Mouse (Mus musculus) MEL (cell line): ENCODE measurements around the gene Cd86. TPM values are rescaled to one million over a fixed set of nuclear protein-coding genes. Genes with fewer than 3 reads are reported as not detected.

Source experiments
- DNase-seq: peaks from one replicate; pipeline ENCODE4 v3.0.0; 2011; ENCODE audit warnings: low read depth, low spot score
- H3K27ac ChIP-seq: 2 replicates; pipeline ENCODE4 v1.5.1; 2012; ENCODE audit warnings: low read depth, mild to moderate bottlenecking, control low read depth, low read length, moderate library complexity; ENCODE audit not compliant: control insufficient read depth
- H3K27me3 ChIP-seq, 2 experiments: fragments of 150-350 bp in 1 of 2; sonication (generic) in 1 of 2; 2 replicates each; pipeline ENCODE4 v1.6.1; 2012; ENCODE audit warnings: low read length in 2 of 2, mild to moderate bottlenecking in 2 of 2, improper control_type of control experiment in 1 of 2, moderate library complexity in 1 of 2; ENCODE audit not compliant: insufficient read depth in 2 of 2, control insufficient read depth in 1 of 2
- H3K36me3 ChIP-seq, 2 experiments: 2 replicates each; pipeline ENCODE4 v1.6.1; 2012 to 2014; ENCODE audit warnings: low read length in 2 of 2, improper control_type of control experiment in 1 of 2, inconsistent platforms in 1 of 2, mild to moderate bottlenecking in 1 of 2; ENCODE audit not compliant: insufficient read depth in 2 of 2, control insufficient read depth in 1 of 2
- H3K4me1 ChIP-seq, 2 experiments: fragments of 150-350 bp in 1 of 2; sonication (generic) in 1 of 2; 2 replicates each; pipeline ENCODE4 v1.6.1; 2012; ENCODE audit warnings: low read length in 2 of 2, improper control_type of control experiment in 1 of 2, mild to moderate bottlenecking in 1 of 2; ENCODE audit not compliant: insufficient read depth in 2 of 2, control insufficient read depth in 1 of 2
- H3K4me3 ChIP-seq, 2 experiments: fragments of 150-350 bp in 1 of 2; sonication (generic) in 1 of 2; 2 replicates each; pipeline ENCODE4 v1.5.1; 2012; ENCODE audit warnings: low read depth in 2 of 2, low read length in 2 of 2, mild to moderate bottlenecking in 2 of 2, moderate library complexity in 2 of 2, control low read depth in 1 of 2, improper control_type of control experiment in 1 of 2; ENCODE audit not compliant: control insufficient read depth in 1 of 2, insufficient read depth in 1 of 2
- H3K79me2 ChIP-seq: 2 replicates; pipeline ENCODE4 v1.6.1; 2012; ENCODE audit warnings: mild to moderate bottlenecking, low read length, moderate library complexity; ENCODE audit not compliant: control insufficient read depth, poor library complexity, insufficient read depth
- H3K9ac ChIP-seq: 2 replicates; pipeline ENCODE4 v1.6.1; 2012; ENCODE audit warnings: low read depth, mild to moderate bottlenecking, control low read depth, low read length, moderate library complexity; ENCODE audit not compliant: control insufficient read depth, poor library complexity, severe bottlenecking
- H3K9me3 ChIP-seq: fragments of 150-350 bp; sonication (generic); replicated peaks from 2 replicates; pipeline ENCODE4 v1.6.1; 2012; ENCODE audit warnings: mild to moderate bottlenecking, low read length, improper control_type of control experiment, moderate library complexity; ENCODE audit not compliant: insufficient read depth
- BHLHE40 ChIP-seq: IDR thresholded peaks from 2 replicates; pipeline ENCODE4 v1.6.1; 2012; ENCODE audit warnings: low read depth, mild to moderate bottlenecking, inconsistent platforms, low read length, improper control_type of control experiment, borderline replicate concordance
- CHD1 ChIP-seq: IDR thresholded peaks from 2 replicates; pipeline ENCODE4 v1.6.1; 2012; ENCODE audit warnings: low read depth, mild to moderate bottlenecking, inconsistent platforms, low read length, improper control_type of control experiment
- CHD2 ChIP-seq: IDR thresholded peaks from 2 replicates; pipeline ENCODE4 v1.6.1; 2011; ENCODE audit warnings: low read length, improper control_type of control experiment
- ETS1 ChIP-seq: IDR thresholded peaks from 2 replicates; pipeline ENCODE4 v1.6.1; 2012; ENCODE audit warnings: low read depth, mild to moderate bottlenecking, inconsistent platforms, low read length, improper control_type of control experiment, moderate library complexity
- GATA1 ChIP-seq: IDR thresholded peaks from 2 replicates; pipeline ENCODE4 v1.6.1; 2011; ENCODE audit warnings: low read depth, low read length, improper control_type of control experiment
- HCFC1 ChIP-seq: IDR thresholded peaks from 2 replicates; pipeline ENCODE4 v1.6.1; 2012; ENCODE audit warnings: low read depth, mild to moderate bottlenecking, inconsistent platforms, low read length, improper control_type of control experiment, moderate library complexity
- KAT2A ChIP-seq: conservative IDR thresholded peaks from 2 replicates; pipeline ENCODE4 v1.6.1; 2012; ENCODE audit warnings: low read depth, low read length, improper control_type of control experiment, inconsistent platforms
- MAFK ChIP-seq: IDR thresholded peaks from 2 replicates; pipeline ENCODE4 v1.6.1; 2011; ENCODE audit warnings: low read depth, mild to moderate bottlenecking, low read length, improper control_type of control experiment, borderline replicate concordance
- MAX ChIP-seq: IDR thresholded peaks from 2 replicates; pipeline ENCODE4 v1.6.1; 2011; ENCODE audit warnings: low read length, improper control_type of control experiment
- MAZ ChIP-seq: IDR thresholded peaks from 2 replicates; pipeline ENCODE4 v1.6.1; 2012; ENCODE audit warnings: low read depth, mild to moderate bottlenecking, inconsistent platforms, low read length, improper control_type of control experiment
- MYB ChIP-seq: IDR thresholded peaks from 2 replicates; pipeline ENCODE4 v1.6.1; 2011; ENCODE audit warnings: mild to moderate bottlenecking, low read depth, low read length, improper control_type of control experiment
- MYC ChIP-seq: IDR thresholded peaks from 2 replicates; pipeline ENCODE4 v1.6.1; 2011; ENCODE audit warnings: low read depth, mild to moderate bottlenecking, low read length, improper control_type of control experiment, moderate library complexity
- NRF1 ChIP-seq: IDR thresholded peaks from 2 replicates; pipeline ENCODE4 v1.6.1; 2014; ENCODE audit warnings: low read depth, mild to moderate bottlenecking, inconsistent platforms, low read length, improper control_type of control experiment, moderate library complexity; ENCODE audit not compliant: poor library complexity, insufficient read depth, severe bottlenecking
- POLR2AphosphoS2 ChIP-seq: IDR thresholded peaks from 2 replicates; pipeline ENCODE4 v1.6.1; 2011; ENCODE audit warnings: low read length, improper control_type of control experiment
- RAD21 ChIP-seq: IDR thresholded peaks from 2 replicates; pipeline ENCODE4 v1.6.1; 2011; ENCODE audit warnings: mild to moderate bottlenecking, low read depth, low read length, improper control_type of control experiment
- RCOR1 ChIP-seq: IDR thresholded peaks from 2 replicates; pipeline ENCODE4 v1.6.1; 2012; ENCODE audit warnings: low read depth, mild to moderate bottlenecking, inconsistent platforms, low read length, improper control_type of control experiment
- TAL1 ChIP-seq: IDR thresholded peaks from 2 replicates; pipeline ENCODE4 v1.6.1; 2012; ENCODE audit warnings: mild to moderate bottlenecking, inconsistent platforms, low read length, moderate library complexity, mixed read lengths
- TCF12 ChIP-seq: IDR thresholded peaks from 2 replicates; pipeline ENCODE4 v1.6.1; 2014; ENCODE audit warnings: low read depth, mild to moderate bottlenecking, inconsistent platforms, low read length, improper control_type of control experiment, moderate library complexity
- USF1 ChIP-seq: IDR thresholded peaks from 2 replicates; pipeline ENCODE4 v1.6.1; 2014; ENCODE audit warnings: low read depth, mild to moderate bottlenecking, inconsistent platforms, low read length, improper control_type of control experiment, moderate library complexity
- polyA plus RNA-seq, 2 experiments: library from polyadenylated mRNA; stranded (reverse) in 1 of 2; unstranded in 1 of 2; fragments of >175 nt in 1 of 2; fragments of >200 nt in 1 of 2; gene quantifications; 2 replicates each; pipeline versions ENCODE4 v1.2.1 to v1.2.4; 2012; ENCODE audit warnings: low replicate concordance in 2 of 2, low read depth in 1 of 2; ENCODE audit not compliant: insufficient read length in 2 of 2, insufficient read depth in 1 of 2, missing spikeins in 1 of 2
- total RNA-seq: library from RNA; depleted of rRNA; stranded (reverse); fragments of 300-350 nt; gene quantifications from 2 replicates; pipeline ENCODE4 v1.2.3, GENCODE M21; 2012

Cd86 gene
- total and polyA plus RNA-seq, 3 experiments: not detected

DNA sequence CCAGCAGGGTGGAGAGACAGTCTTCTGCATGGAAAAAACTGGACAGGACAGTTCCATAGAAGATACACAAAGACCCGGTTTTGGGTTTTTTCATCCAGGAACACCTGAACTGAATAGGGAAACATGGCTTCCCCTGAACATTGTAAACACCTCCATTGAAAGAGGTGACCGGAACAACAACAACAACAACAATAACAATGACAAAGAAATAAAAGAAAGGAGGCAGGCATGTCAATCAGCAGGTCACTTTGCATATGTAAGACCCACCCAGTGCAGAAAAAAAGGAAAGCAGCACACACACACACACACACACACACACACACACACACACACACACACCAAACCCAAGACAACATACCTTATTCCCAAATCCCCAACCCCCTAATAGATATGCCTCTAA, 52.2 kb downstream of the Cd86 start:
- no peaks in the 10 kb centered on the region for H3K4me1 ChIP-seq
- DNase-seq: no peak
- H3K79me2 ChIP-seq: no peaks in the 10 kb centered on the region
- H3K9me3 ChIP-seq: no peaks in the 10 kb centered on the region
- no peaks in the 10 kb centered on the region for H3K27me3 ChIP-seq
- no peak overlapping the region for H3K9ac ChIP-seq
- no peak overlapping the region for H3K4me3 ChIP-seq
- H3K27ac ChIP-seq: no peak overlapping the region
- no peaks in the 10 kb centered on the region for H3K36me3 ChIP-seq
- TF ChIP-seq RCOR1 (no peak), MAZ (no peak), USF1 (no peak)

GRCm38 (mm10) chr16:36602632-36603031, 63.2 kb downstream of the Cd86 start:
- Histone ChIP-seq H3K4me1 (no peaks in the 10 kb centered on the region), H3K4me3 (no peak overlapping the region), H3K9ac (no peak overlapping the region), H3K27ac (no peak overlapping the region), H3K36me3 (no peaks in the 10 kb centered on the region), H3K79me2 (no peaks in the 10 kb centered on the region), H3K27me3 (no peaks in the 10 kb centered on the region), H3K9me3 (no peaks in the 10 kb centered on the region)
- no peak for TF ChIP-seq TCF12
- TF ChIP-seq CHD1: no peak
- TF ChIP-seq MYC: no peak
- TF ChIP-seq KAT2A: no peak
- TF ChIP-seq MYB: no peak
- no peak for TF ChIP-seq GATA1
- no peak for TF ChIP-seq ETS1
- TF ChIP-seq CHD2: no peak
- TF ChIP-seq MAX: no peak
- no peak for TF ChIP-seq HCFC1
- no peak for TF ChIP-seq TAL1
- no peak for TF ChIP-seq RAD21
- TF ChIP-seq POLR2AphosphoS2: no peak
- TF ChIP-seq BHLHE40: no peak
- TF ChIP-seq MAFK: no peak
- no peak for TF ChIP-seq NRF1
- DNase-seq: no peak
